Mouse (Mus musculus) hindbrain, postnatal 0 days (tissue): ENCODE results near the gene Mafg. TPM values are rescaled to one million over a fixed set of nuclear protein-coding genes. Genes with fewer than 3 reads are reported as not detected.

Experiments
- ATAC-seq: fragments of 200-750 bp; cut with Nextera tagmentation; 2 replicates; pipeline ENCODE4 v1.8.0; 2017; ENCODE audit warnings: mild to moderate bottlenecking, moderate TSS enrichment, moderate library complexity
- DNase-seq: peaks from one replicate; pipeline ENCODE4 v3.0.0-alpha.2; 2015; ENCODE audit warnings: low spot score
- H3K27ac ChIP-seq: fragments of 300-500 bp; sonication (generic); 2 replicates; pipeline ENCODE4 v1.5.1; 2014; ENCODE audit warnings: mild to moderate bottlenecking
- H3K27me3 ChIP-seq: fragments of 300-500 bp; sonication (generic); 2 replicates; pipeline ENCODE4 v1.6.1; 2014; ENCODE audit warnings: low read length, mixed read lengths; ENCODE audit not compliant: insufficient read depth
- H3K36me3 ChIP-seq: fragments of 300-500 bp; sonication (generic); 2 replicates; pipeline ENCODE4 v1.6.1; 2014; ENCODE audit warnings: low read length, mixed read lengths; ENCODE audit not compliant: insufficient read depth
- H3K4me1 ChIP-seq: fragments of 300-500 bp; sonication (generic); 2 replicates; pipeline ENCODE4 v1.6.1; 2014; ENCODE audit warnings: antibody characterized with exemption, low read length, mixed read lengths; ENCODE audit not compliant: insufficient read depth
- H3K4me2 ChIP-seq: fragments of 300-500 bp; sonication (generic); 2 replicates; pipeline ENCODE4 v1.6.1; 2014; ENCODE audit warnings: low read depth, mild to moderate bottlenecking, low read length, moderate library complexity, mixed read lengths
- H3K4me3 ChIP-seq: fragments of 300-500 bp; sonication (generic); 2 replicates; pipeline ENCODE4 v1.5.1; 2014; ENCODE audit warnings: low read length
- H3K9ac ChIP-seq: fragments of 300-500 bp; sonication (generic); replicated peaks from 2 replicates; pipeline ENCODE4 v1.6.1; 2014; ENCODE audit warnings: mild to moderate bottlenecking, low read length, moderate library complexity, mixed read lengths
- H3K9me3 ChIP-seq: fragments of 300-500 bp; sonication (generic); 2 replicates; pipeline ENCODE4 v1.6.1; 2016; ENCODE audit warnings: low read length, mixed read lengths
- CTCF ChIP-seq: IDR thresholded peaks from 2 replicates; pipeline ENCODE4 v1.5.1; 2016; ENCODE audit warnings: antibody characterized with exemption, control low read depth, low read depth
- WGBS: fragments of 180-500 bp; shearing (Covaris S2); extraction: QIAGEN DNeasy Blood & Tissue Kit; methylation state at CpG from one replicate; pipeline ENCODE4 v1.1.7; 2014; 5-methylcytosine and 5-hydroxymethylcytosine counted together
- polyA plus RNA-seq: library from polyadenylated mRNA; unstranded; fragments of >200 nt; fragmentation: Nextera tagmentation; extraction: Ambion mirVana; gene quantifications from 2 replicates; pipeline ENCODE4 v1.2.1, GENCODE M21; 2015
- total RNA-seq: library from RNA; depleted of rRNA; stranded (reverse); fragments of >200 nt; gene quantifications from 2 replicates; pipeline ENCODE4 v1.2.3, GENCODE M21; 2014

Gene Mafg
- total and polyA plus RNA-seq, 2 experiments from 2014 or later, result 38.9 to 39.3 TPM

GRCm38 (mm10) chr11:120634810-120635209, 1.4 kb upstream of the Mafg start:
- H3K9me3 ChIP-seq, result no peaks in the 10 kb centered on the region
- H3K27ac ChIP-seq, result no peak overlapping the region
- H3K4me2 ChIP-seq, result no peak overlapping the region
- H3K4me3 ChIP-seq, result no peak overlapping the region
- WGBS, result 88% methylated on average over 5 of the region's 5 CpGs
- TF ChIP-seq CTCF, result no peak
- no peaks in the 10 kb centered on the region for H3K27me3 ChIP-seq
- peaks cover 17% of the 10 kb centered on the region for H3K4me1 ChIP-seq
- H3K9ac ChIP-seq, result no peak overlapping the region
- no peak for DNase-seq
- no peaks in the 10 kb centered on the region for H3K36me3 ChIP-seq
- ATAC-seq, result no peak

DNA sequence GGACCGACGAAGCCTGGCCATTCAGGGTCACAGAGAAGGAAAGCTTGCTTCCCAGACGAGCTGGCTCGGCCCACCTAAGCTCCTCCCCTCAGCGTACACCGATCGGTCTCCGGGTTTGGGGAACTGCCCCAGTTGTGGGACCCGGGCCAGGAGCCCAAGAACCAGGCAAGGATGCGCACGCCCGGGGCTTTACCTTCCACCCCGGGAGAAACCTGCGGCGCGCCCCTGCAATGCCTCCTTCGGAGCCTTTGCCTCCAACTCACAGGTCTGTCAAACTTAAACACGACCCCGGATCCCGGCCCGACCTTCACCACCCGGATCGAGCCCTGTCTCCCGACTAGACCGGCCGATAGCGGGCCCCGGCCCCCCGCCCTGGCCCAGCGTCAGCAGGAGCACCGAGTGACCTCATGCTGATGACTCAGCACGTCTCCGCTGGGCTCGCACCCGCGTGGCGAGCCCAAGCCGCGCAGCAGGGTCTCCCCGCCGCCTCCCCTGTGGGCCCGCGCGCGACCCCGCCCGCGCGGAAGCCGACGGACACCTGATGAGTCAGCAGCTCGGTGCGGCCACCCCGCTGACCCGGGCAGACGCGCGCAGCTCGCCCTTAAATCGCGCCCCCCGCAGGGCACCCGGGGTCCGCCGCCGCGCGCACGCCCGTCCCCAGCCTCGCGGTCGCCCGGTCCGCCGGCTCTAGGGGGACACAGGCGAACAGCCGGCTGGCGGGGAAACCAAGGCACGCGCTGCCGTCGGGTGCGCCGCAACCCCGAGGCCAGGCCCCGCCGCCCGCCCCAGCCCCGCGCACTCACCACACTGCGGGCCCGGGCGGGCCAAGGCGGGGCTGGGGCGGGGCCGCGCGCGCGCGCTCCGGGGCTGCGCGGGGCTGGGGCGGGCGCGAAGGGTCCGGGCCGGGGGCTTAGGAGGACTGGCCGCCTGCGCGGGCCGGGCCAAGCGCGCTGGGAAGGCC, 561 bp downstream of the Mafg start:
- H3K9me3 ChIP-seq, result no peaks in the 10 kb centered on the region

DNA sequence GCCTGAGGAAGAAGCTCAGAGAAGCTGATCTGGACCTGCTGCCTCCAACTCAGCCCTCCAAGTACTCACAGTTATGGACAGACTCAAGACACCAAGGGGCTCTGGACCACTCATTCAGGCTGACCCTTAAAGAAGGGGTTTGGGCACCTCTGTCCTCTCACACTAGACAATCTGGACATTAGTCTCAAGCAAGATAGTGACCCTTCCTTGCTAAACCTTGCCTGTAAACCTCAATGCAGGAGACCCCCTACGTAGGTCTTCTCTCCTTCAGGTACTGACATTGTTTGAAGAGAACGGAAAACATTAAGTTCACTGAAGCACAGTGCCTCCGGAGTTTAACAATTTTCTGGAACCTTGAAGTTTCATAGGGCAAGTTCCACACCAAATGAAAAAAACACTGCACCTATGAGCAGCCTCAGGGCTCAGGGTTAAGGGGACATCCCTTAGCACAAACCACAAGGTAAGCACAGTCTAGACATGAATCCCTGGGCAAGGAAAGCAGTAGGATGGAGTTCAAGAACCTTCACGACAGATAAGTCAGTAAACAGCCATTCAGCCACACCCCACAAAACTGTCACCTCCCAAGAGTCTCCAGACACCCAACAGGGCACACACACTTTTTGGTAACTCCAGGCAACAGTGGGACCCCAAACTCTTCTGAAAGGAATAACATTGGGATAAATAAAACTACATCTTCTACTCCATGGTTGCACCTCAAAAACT, 1.5 kb downstream of the Mafg start:
- H3K4me1 ChIP-seq, result peaks cover 17% of the 10 kb centered on the region
- DNase-seq (no peak), ATAC-seq (no peak)
- H3K4me2 ChIP-seq, result peak overlapping the region; percentile 96
- H3K9me3 ChIP-seq, result no peaks in the 10 kb centered on the region
- H3K4me3 ChIP-seq, result peak overlapping the region; percentile 92
- 62% methylated on average over 4 of the region's 4 CpGs for WGBS
- no peaks in the 10 kb centered on the region for H3K27me3 ChIP-seq
- 0 out of 2 replicates have a peak, but pooled peaks cover 4% of the 10 kb centered on the region for H3K36me3 ChIP-seq
- TF ChIP-seq CTCF, result no peak
- peak overlapping the region; percentile 88 for H3K27ac ChIP-seq
- peak overlapping the region; percentile 88 for H3K9ac ChIP-seq

More for the DNA sequence above, 561 bp downstream of the Mafg start:
- TF ChIP-seq CTCF, result no peak
- H3K27ac ChIP-seq, result peak overlapping the region; percentile 88
- peaks cover 17% of the 10 kb centered on the region for H3K4me1 ChIP-seq
- peak; percentile 76 for ATAC-seq
- H3K9ac ChIP-seq, result peak overlapping the region; percentile 88
- no peaks in the 10 kb centered on the region for H3K27me3 ChIP-seq
- H3K4me3 ChIP-seq, result peak overlapping the region; percentile 92
- peak overlapping the region; percentile 96 for H3K4me2 ChIP-seq
- peak; percentile 68 for DNase-seq
- H3K36me3 ChIP-seq, result no peaks in the 10 kb centered on the region
- under 1% methylated on average over 103 of the region's 116 CpGs for WGBS

DNA sequence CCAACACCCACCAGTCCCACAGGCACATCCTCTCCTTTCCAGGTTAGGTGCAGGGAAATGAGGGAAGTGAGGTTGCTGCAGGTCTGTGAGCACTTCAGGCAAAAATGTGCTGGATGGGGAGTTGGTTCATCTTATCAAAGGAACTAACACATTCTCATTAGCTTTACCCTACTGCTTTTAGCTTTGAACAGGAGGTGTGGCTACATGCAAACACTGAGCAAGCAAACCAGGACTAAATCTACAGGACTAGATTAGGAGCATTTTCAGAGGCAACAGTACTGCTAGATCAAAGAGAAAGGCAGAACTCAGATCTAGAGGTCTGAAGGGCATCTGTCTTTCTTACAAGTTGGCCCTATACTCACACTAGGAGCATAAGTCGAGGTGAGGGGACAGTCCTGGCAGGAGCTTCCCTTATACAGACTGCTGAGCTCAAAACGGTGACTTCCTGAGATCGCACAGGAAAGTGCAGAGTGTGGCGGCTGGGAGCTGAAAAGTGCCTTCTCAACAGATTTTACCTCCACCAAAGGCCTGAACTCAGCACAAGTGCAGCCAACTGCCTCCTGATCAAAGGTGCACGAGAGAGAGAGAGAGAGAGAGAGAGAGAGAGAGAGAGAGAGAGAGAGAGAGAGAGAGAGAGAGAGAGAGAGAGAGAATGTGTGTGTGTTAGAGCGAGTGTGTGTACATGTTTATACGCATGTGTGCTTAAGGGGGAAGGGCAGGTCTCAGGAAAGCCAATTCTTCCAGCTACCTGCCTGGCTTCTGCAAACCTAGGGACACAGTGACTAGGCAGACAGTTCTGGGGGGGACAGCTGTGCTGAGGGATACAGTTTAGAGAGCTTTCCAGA, 2.3 kb downstream of the Mafg start:
- H3K9ac ChIP-seq, result no peak overlapping the region; the same call in 1 of the 2 replicates
- no peak for TF ChIP-seq CTCF
- peaks cover 17% of the 10 kb centered on the region for H3K4me1 ChIP-seq
- no peaks in the 10 kb centered on the region for H3K9me3 ChIP-seq
- DNase-seq, result no peak
- H3K27me3 ChIP-seq, result no peaks in the 10 kb centered on the region
- no peak overlapping the region for H3K4me3 ChIP-seq
- ATAC-seq, result no peak
- H3K4me2 ChIP-seq, result peak overlapping the region; percentile 96
- 0 out of 2 replicates have a peak, but pooled peaks cover 5% of the 10 kb centered on the region for H3K36me3 ChIP-seq
- H3K27ac ChIP-seq, result peak overlapping the region; percentile 41
- 48% methylated on average over 6 of the region's 7 CpGs for WGBS

DNA sequence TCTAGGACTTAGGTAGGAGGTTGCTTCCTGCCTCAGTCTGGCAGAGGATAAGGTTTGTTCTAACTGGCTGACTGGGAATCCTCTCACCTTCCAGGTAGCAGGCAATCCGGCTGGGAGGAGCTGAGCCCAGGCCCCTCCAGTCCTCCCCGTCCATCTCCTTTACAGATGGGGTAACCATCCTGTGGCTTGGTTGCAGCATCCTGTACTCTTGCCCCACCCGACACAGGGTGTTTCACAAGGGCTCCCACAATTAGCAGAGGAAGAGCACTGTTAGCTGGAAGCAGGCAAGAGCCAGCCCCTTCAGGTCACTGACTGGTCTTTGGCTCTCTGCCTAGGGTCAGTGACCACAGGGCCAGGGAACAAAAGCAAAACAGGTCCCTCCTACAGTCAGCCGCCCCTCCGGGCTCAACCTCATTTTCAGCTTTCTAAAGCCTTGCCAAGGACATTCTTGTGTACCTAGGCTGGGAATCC, 3.0 kb downstream of the Mafg start:
- peaks cover 17% of the 10 kb centered on the region for H3K4me1 ChIP-seq
- 0 out of 2 replicates have a peak, but pooled peaks cover 5% of the 10 kb centered on the region for H3K36me3 ChIP-seq
- peak overlapping the region; percentile 25; the same call in 1 of the 2 replicates for H3K4me2 ChIP-seq
- H3K9me3 ChIP-seq, result no peaks in the 10 kb centered on the region
- WGBS, result 35% methylated on average over 5 of the region's 5 CpGs
- H3K27me3 ChIP-seq, result no peaks in the 10 kb centered on the region
- ATAC-seq (no peak), DNase-seq (no peak)
- no peak overlapping the region for H3K4me3 ChIP-seq
- H3K27ac ChIP-seq, result peak overlapping the region; percentile 41; the same call in 1 of the 2 replicates
- no peak overlapping the region; the same call in 1 of the 2 replicates for H3K9ac ChIP-seq
- no peak for TF ChIP-seq CTCF

- H3K36me3 ChIP-seq, result 0 out of 2 replicates have a peak, but pooled peaks cover 5% of the 10 kb centered on the region
- H3K4me2 ChIP-seq, result 0 out of 2 replicates have a peak overlapping the region, but pooled peaks have one; percentile 25
- no peak for TF ChIP-seq CTCF
- H3K4me3 ChIP-seq, result no peak overlapping the region
- H3K9ac ChIP-seq, result no peak overlapping the region; the same call in 1 of the 2 replicates
- H3K27ac ChIP-seq, result peak overlapping the region; percentile 41; the same call in 1 of the 2 replicates
- no peaks in the 10 kb centered on the region for H3K9me3 ChIP-seq
- DNase-seq, result no peak
- peaks cover 22% of the 10 kb centered on the region for H3K4me1 ChIP-seq
- WGBS, result 34% methylated on average over 7 of the region's 7 CpGs
- no peak for ATAC-seq
- H3K27me3 ChIP-seq, result no peaks in the 10 kb centered on the region
Observed at GRCm38 (mm10) chr11:120629911-120630310, 3.5 kb downstream of the Mafg start.
